16 mouse cellular contexts compared by ENCODE assay signal in the genomic region with DNA sequence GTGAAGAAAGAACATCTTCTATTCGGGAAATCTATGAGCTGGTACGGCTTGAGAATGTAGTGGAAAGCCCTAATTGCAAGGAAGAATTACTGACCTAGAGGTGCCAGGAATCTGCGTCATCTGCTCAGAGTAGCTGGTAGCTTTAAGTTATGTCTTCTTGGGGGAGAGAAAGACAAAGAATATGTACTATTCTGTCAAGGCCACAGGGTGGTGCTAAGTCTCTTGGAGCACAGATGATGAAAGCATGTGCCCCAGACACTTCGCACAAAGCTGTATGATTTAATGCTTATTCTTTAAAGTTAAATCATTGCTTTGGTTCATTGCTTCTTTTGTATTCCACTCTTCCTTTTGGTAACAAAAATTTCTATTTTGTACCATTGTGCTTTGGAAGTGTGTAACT. TPM values are rescaled to one million over a fixed set of nuclear protein-coding genes. Genes with fewer than 3 reads are reported as not detected.
DNase-seq lines count a peak whose midpoint lies in the region; ATAC-seq and TF ChIP-seq lines count a peak whose summit lies in the region.
"Had no signal": no experiment of that assay in that cellular context is flagged by ENCODE, and none has a peak within 500 bp of the region (broad histone marks: within the 10 kb centered on the region; RNA-seq: fewer than 3 reads in every experiment).

No protein-coding gene starts in this region.

- no peak overlapping the region for H3K4me3 ChIP-seq in midbrain, embryonic 14.5 days (replicated peaks; ENCODE audit: low read depth, low read length)
- no peak overlapping the region for H3K4me3 ChIP-seq in midbrain, embryonic 10.5 days
- H3K4me3 ChIP-seq in CH12.LX (replicated peaks in 1 of 3; ENCODE audit: low read depth in 2 of 3, low read length in 2 of 3, poor library complexity in 1 of 3): no peak overlapping the region
- H3K4me3 ChIP-seq: midbrain, embryonic 15.5 days had no signal

- DNase-seq in frontal cortex, postnatal 25 days (ENCODE audit: low spot score in 2 of 2): no peak
- peak; percentile 13 for DNase-seq in midbrain, embryonic 14.5 days
- DNase-seq in midbrain, embryonic 10.5 days (ENCODE audit: low spot score): no peak
- peak; percentile 9 for DNase-seq in CH12.LX (ENCODE audit: extremely low read depth)
- DNase-seq in layer of hippocampus, adult 11-12 months (ENCODE audit: low spot score): no peak
- no peak for DNase-seq in cerebellum, adult 11-12 months
- DNase-seq: cerebellum, adult 9-10 months; heart, adult 11 months; heart, postnatal 14 days; kidney, adult 9 months; layer of hippocampus, postnatal 36 days; lung, postnatal 14 days had no signal

- peak in 1 of 2 experiments; percentile 48; a peak in 2 of 4 replicates for TF ChIP-seq CTCF in CH12.LX (conservative IDR thresholded peaks at IDR 0.05 in 1 of 2, IDR thresholded peaks at IDR 0.05 in 1 of 2; ENCODE audit: low read depth in 2 of 2, low read length in 2 of 2)

- no peak for TF ChIP-seq POLR2A in CH12.LX (IDR thresholded peaks at IDR 0.05; ENCODE audit: low read depth, low read length)

- no peaks in the 10 kb centered on the region for H3K79me2 ChIP-seq in CH12.LX (replicated peaks; ENCODE audit: control insufficient read depth, extremely low read depth, insufficient read depth, poor library complexity, severe bottlenecking)

- dilution Hi-C loops in CH12.LX (cut with MboI; ENCODE audit: extremely low pct_ligation_motif_present, extremely low pct_unique_long_range_greater_than_20kb, low sequenced_read_pairs): no loop called here

- H3K27ac ChIP-seq in midbrain, embryonic 14.5 days (replicated peaks; ENCODE audit: low read depth, low read length): no peak overlapping the region
- no peak overlapping the region for H3K27ac ChIP-seq in midbrain, embryonic 10.5 days (replicated peaks)
- H3K27ac ChIP-seq in CH12.LX (ENCODE audit: insufficient read depth, low read depth): no peak overlapping the region
- H3K27ac ChIP-seq: midbrain, embryonic 15.5 days had no signal

- in situ Hi-C loops in CH12.LX (cut with MboI; ENCODE audit: low pct_ligation_motif_present, low pct_unique_long_range_greater_than_20kb, low sequenced_read_pairs): no loop called here

- peak; percentile 4 for TF ChIP-seq RAD21 in CH12.LX (IDR thresholded peaks at IDR 0.05; ENCODE audit: low read depth, low read length)

- 71% methylated on average over 4 of the region's 4 CpGs for WGBS in midbrain, embryonic 14.5 days
- WGBS in midbrain, embryonic 10.5 days: 78% methylated on average over 4 of the region's 4 CpGs

- no peaks in the 10 kb centered on the region for H3K4me1 ChIP-seq in midbrain, embryonic 14.5 days (ENCODE audit: control insufficient read depth, insufficient read depth, low read length)
- no peaks in the 10 kb centered on the region for H3K4me1 ChIP-seq in midbrain, embryonic 10.5 days
- no peaks in the 10 kb centered on the region for H3K4me1 ChIP-seq in CH12.LX (ENCODE audit: control insufficient read depth in 1 of 2, insufficient read depth in 2 of 2)
- H3K4me1 ChIP-seq: midbrain, embryonic 15.5 days had no signal

- ATAC-seq in frontal cortex, adult (ENCODE audit: low TSS enrichment): peak; percentile 99
- ATAC-seq in midbrain, embryonic 14.5 days (ENCODE audit: low FRiP score, low TSS enrichment): no peak
- peak; percentile 80 to 83 for ATAC-seq in hematopoietic stem cell, adult 5-6 weeks (replicated peaks in 1 of 2; ENCODE audit: insufficient read depth in 1 of 2, low FRiP score in 2 of 2, low TSS enrichment in 1 of 2, low read depth in 1 of 2, poor library complexity in 2 of 2, severe bottlenecking in 2 of 2)
- ATAC-seq: midbrain, embryonic 15.5 days had no signal

- H3K36me3 ChIP-seq in midbrain, embryonic 14.5 days (ENCODE audit: control insufficient read depth, insufficient read depth, low read length): no peaks in the 10 kb centered on the region
- H3K36me3 ChIP-seq in midbrain, embryonic 10.5 days: no peaks in the 10 kb centered on the region
- no peaks in the 10 kb centered on the region for H3K36me3 ChIP-seq in CH12.LX (replicated peaks in 1 of 2; ENCODE audit: control insufficient read depth in 1 of 2, insufficient read depth in 1 of 2, low read length in 1 of 2)
- H3K36me3 ChIP-seq: midbrain, embryonic 15.5 days had no signal

- H3K9me3 ChIP-seq in midbrain, embryonic 14.5 days (ENCODE audit: control insufficient read depth, low read length): no peaks in the 10 kb centered on the region
- H3K9me3 ChIP-seq in midbrain, embryonic 10.5 days (replicated peaks): no peaks in the 10 kb centered on the region
- no peaks in the 10 kb centered on the region for H3K9me3 ChIP-seq in CH12.LX (replicated peaks; ENCODE audit: low read length)
- H3K9me3 ChIP-seq: midbrain, embryonic 15.5 days had no signal

- TF ChIP-seq EP300 in CH12.LX (IDR thresholded peaks at IDR 0.05; ENCODE audit: low read length): no peak

- H3K27me3 ChIP-seq in midbrain, embryonic 14.5 days (ENCODE audit: control insufficient read depth, insufficient read depth, low read length): no peaks in the 10 kb centered on the region
- no peaks in the 10 kb centered on the region for H3K27me3 ChIP-seq in midbrain, embryonic 10.5 days (ENCODE audit: low read depth, poor library complexity, severe bottlenecking)
- no peaks in the 10 kb centered on the region for H3K27me3 ChIP-seq in CH12.LX (replicated peaks)
- H3K27me3 ChIP-seq: midbrain, embryonic 15.5 days had no signal

- H3K9ac ChIP-seq in midbrain, embryonic 14.5 days (replicated peaks; ENCODE audit: low read length): no peak overlapping the region
- H3K9ac ChIP-seq in CH12.LX (ENCODE audit: insufficient read depth, low read depth): no peak overlapping the region
- H3K9ac ChIP-seq: midbrain, embryonic 15.5 days had no signal

- H3K4me2 ChIP-seq in midbrain, embryonic 14.5 days (ENCODE audit: low read length): no peak overlapping the region
- no peak overlapping the region for H3K4me2 ChIP-seq in CH12.LX (ENCODE audit: insufficient read depth, low read depth, poor library complexity, severe bottlenecking)
- H3K4me2 ChIP-seq: midbrain, embryonic 15.5 days had no signal

TF ChIP-seq in CH12.LX, 34 proteins besides CTCF, POLR2A, EP300 and RAD21:
- TF ChIP-seq ZNF384 (IDR thresholded peaks at IDR 0.05; ENCODE audit: low read depth, low read length): no peak
- TF ChIP-seq SMC3 (IDR thresholded peaks at IDR 0.05; ENCODE audit: low read depth, low read length): peak; percentile 15; the same call in 1 of the 2 replicates

RNA-seq across cellular contexts. Expression of a gene that starts 15.8 kb away (rescaled TPM):
- polyA plus RNA-seq in midbrain, embryonic 14.5 days (2014; fragmentation: Nextera tagmentation; extraction: Ambion mirVana): not detected in 2 replicates
- polyA plus RNA-seq in midbrain, embryonic 10.5 days (2016; fragmentation: Nextera tagmentation; extraction: Ambion mirVana): not detected in 2 replicates
- total RNA-seq in CH12.LX (2012; rRNA removed) (not detected in 2 replicates), CH12.LX (2014; rRNA removed) (not detected in 2 replicates)
- not detected in 2 replicates for polyA plus RNA-seq in CH12.LX (2012; ENCODE audit: insufficient read length, low read depth)
- total RNA-seq in hematopoietic stem cell, adult 5-6 weeks (2017): not detected in 2 replicates
- total RNA-seq: heart, postnatal 14 days; layer of hippocampus, postnatal 36 days; liver, adult 2 months had no signal
- polyA plus RNA-seq: liver, adult 2 months; midbrain, embryonic 15.5 days had no signal

RNA-seq across cellular contexts. Expression of a gene that starts 20.2 kb away (rescaled TPM):
- not detected in 2 replicates for polyA plus RNA-seq in midbrain, embryonic 14.5 days (2014; fragmentation: Nextera tagmentation; extraction: Ambion mirVana)
- polyA plus RNA-seq in midbrain, embryonic 10.5 days (2016; fragmentation: Nextera tagmentation; extraction: Ambion mirVana): not detected in 2 replicates
- total RNA-seq in CH12.LX (2012; rRNA removed) (not detected in 2 replicates), CH12.LX (2014; rRNA removed) (not detected in 2 replicates)
- polyA plus RNA-seq in CH12.LX (2012; ENCODE audit: insufficient read length, low read depth): not detected in 2 replicates
- total RNA-seq in hematopoietic stem cell, adult 5-6 weeks (2017): not detected in 2 replicates
- total RNA-seq: heart, postnatal 14 days; layer of hippocampus, postnatal 36 days had no signal
- polyA plus RNA-seq: midbrain, embryonic 15.5 days had no signal

RNA-seq across cellular contexts. Expression of a gene that starts 50.5 kb away (rescaled TPM):
- polyA plus RNA-seq in midbrain, embryonic 14.5 days (2014; fragmentation: Nextera tagmentation; extraction: Ambion mirVana): not detected in 2 replicates
- not detected in 2 replicates for polyA plus RNA-seq in midbrain, embryonic 10.5 days (2016; fragmentation: Nextera tagmentation; extraction: Ambion mirVana)
- total RNA-seq in CH12.LX (2012; rRNA removed) (not detected in 2 replicates), CH12.LX (2014; rRNA removed) (not detected in 2 replicates)
- polyA plus RNA-seq in CH12.LX (2012; ENCODE audit: insufficient read length, low read depth): not detected in 2 replicates
- total RNA-seq in hematopoietic stem cell, adult 5-6 weeks (2017): not detected in 2 replicates
- total RNA-seq: heart, postnatal 14 days; layer of hippocampus, postnatal 36 days; liver, adult 2 months had no signal
- polyA plus RNA-seq: liver, adult 2 months; midbrain, embryonic 15.5 days had no signal

Comparison
In these comparisons a context has a peak if more than half of its experiments do, and no peak if none do; other contexts are left out.
1. DNase-seq: peak in midbrain, embryonic 14.5 days (single experiment) and CH12.LX (single experiment); none in frontal cortex, postnatal 25 days (0 of 2), midbrain, embryonic 10.5 days (single experiment), layer of hippocampus, adult 11-12 months (single experiment) and cerebellum, adult 11-12 months (single experiment).